Mouse (Mus musculus): Measurements from ENCODE around the gene Synj2. TPM values are rescaled to one million over a fixed set of nuclear protein-coding genes. Genes with fewer than 3 reads are reported as not detected.

Synj2 gene
- polyA plus RNA-seq, 1 experiment from 2014 or later = 0.36 TPM

- peaks cover 29% of the 10 kb centered on the region for H3K4me1 ChIP-seq (replicated peaks)
- WGBS = 87% methylated on average over 5 of the region's 5 CpGs
- no peaks in the 10 kb centered on the region for H3K27me3 ChIP-seq
- no peak overlapping the region for H3K4me3 ChIP-seq (replicated peaks)
- no peaks in the 10 kb centered on the region for H3K9me3 ChIP-seq
- H3K27ac ChIP-seq = no peak overlapping the region
- no peak for ATAC-seq
- peaks cover 41% of the 10 kb centered on the region for H3K36me3 ChIP-seq
- no peak overlapping the region for H3K9ac ChIP-seq (replicated peaks)
- no peak overlapping the region for H3K4me2 ChIP-seq (replicated peaks)
Measured at GRCm38 (mm10) chr17:6083323-6083890, 142.3 kb downstream of the Synj2 start.

- no peak overlapping the region for H3K4me3 ChIP-seq (replicated peaks)
- H3K36me3 ChIP-seq = peaks cover 28% of the 10 kb centered on the region
- H3K4me1 ChIP-seq (replicated peaks) = no peaks in the 10 kb centered on the region
- ATAC-seq = no peak
- no peak overlapping the region for H3K4me2 ChIP-seq (replicated peaks)
- WGBS = 90% methylated on average over 6 of the region's 6 CpGs
- H3K9me3 ChIP-seq = no peaks in the 10 kb centered on the region
- no peak overlapping the region for H3K27ac ChIP-seq
- no peak overlapping the region for H3K9ac ChIP-seq (replicated peaks)
- no peaks in the 10 kb centered on the region for H3K27me3 ChIP-seq
Measured at GRCm38 (mm10) chr17:6091604-6092003, 150.5 kb downstream of the Synj2 start.

Other genes with a start within 250 kb of the Synj2 start
- gene Snx9, start 100.0 kb upstream of the Synj2 start, polyA plus RNA-seq (2015; fragmentation: Nextera tagmentation; extraction: Ambion mirVana) = 6.6 and 7.4 TPM in 2 replicates
- gene Serac1, start 138.5 kb downstream of the Synj2 start, polyA plus RNA-seq (2015; fragmentation: Nextera tagmentation; extraction: Ambion mirVana) = 10.9 and 11.4 TPM in 2 replicates
- 202 and 216 TPM in 2 replicates for gene Gtf2h5, start 138.5 kb downstream of the Synj2 start, polyA plus RNA-seq (2015; fragmentation: Nextera tagmentation; extraction: Ambion mirVana)
- 154 and 171 TPM in 2 replicates for gene Tulp4, start 165.2 kb downstream of the Synj2 start, polyA plus RNA-seq (2015; fragmentation: Nextera tagmentation; extraction: Ambion mirVana)

Measured in midbrain, embryonic 13.5 days (tissue).